Mouse (Mus musculus) adrenal gland (tissue): ENCODE results near the gene Tcam1.
"Not testable (repeated sequence)": the region's sequence is repeated elsewhere in the genome, so short reads cannot be mapped to it uniquely, and the experiment has no call there.

Source experiments
- intact Hi-C: fragments of 180-260 bp; cut with DNase I; formaldehyde crosslinking; loops from one replicate; pipeline ENCODE4 v1.15.1; 2025
- long read RNA-seq, 2 experiments: library from polyadenylated mRNA; unstranded; transcript quantifications; one replicate each; pipeline ENCODE4 v2.0.0; 2020; ENCODE audit warnings: borderline replicate concordance in 1 of 2; ENCODE audit not compliant: insufficient replicate concordance in 1 of 2

Tcam1 gene
- long read RNA-seq, experiment 1, partial matches to known transcripts, result 0 of 1 reads
- long read RNA-seq, experiment 1, other reads (novel, unspliced or antisense), result 1 of 1 reads
- long read RNA-seq, experiment 2, result 0 reads

GRCm38 (mm10) chr11:106276454-106276853, at the start of gene Tcam1:
Gene Tcam1, plus strand, starts transcription at chr11:106276672.
- intact Hi-C loops, result no loop called here

- intact Hi-C loops, result not testable (repeated sequence)
Observed at GRCm38 (mm10) chr11:106233978-106234377, 42.5 kb upstream of the Tcam1 start.

DNA sequence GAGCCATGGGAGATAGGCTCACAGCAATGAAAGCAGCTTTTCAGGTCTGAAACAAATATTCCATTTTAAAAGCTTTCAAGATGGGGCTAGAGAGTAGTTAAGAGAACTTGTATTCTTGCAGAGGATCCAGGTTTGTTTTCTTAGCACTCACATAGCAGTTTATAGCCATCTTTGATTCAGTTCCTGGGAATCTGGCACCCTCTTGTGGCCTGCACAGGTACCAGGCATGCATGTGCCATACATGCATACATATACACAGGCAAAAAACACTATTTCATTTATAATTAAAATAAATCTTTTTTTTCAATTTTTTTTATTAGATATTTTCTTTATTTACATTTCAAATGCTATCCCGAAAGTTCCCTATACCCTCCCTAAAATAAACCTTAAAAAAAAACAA, 29.6 kb upstream of the Tcam1 start:
- intact Hi-C loops, result no loop called here

GRCm38 (mm10) chr11:106249326-106249725, 27.1 kb upstream of the Tcam1 start:
- intact Hi-C loops, result no loop called here

- intact Hi-C loops, result loop anchor here (2.0 kb wide), 1 partner anchor 38 kb away; the partner anchor contains the start of genes Ccdc47 and Ddx42
Observed at GRCm38 (mm10) chr11:106254767-106255166, 21.7 kb upstream of the Tcam1 start.

- intact Hi-C loops, result loop anchor here (2.0 kb wide), 1 partner anchor 38 kb away; the partner anchor contains the start of genes Ccdc47 and Ddx42
Observed at GRCm38 (mm10) chr11:106255174-106255573, 21.3 kb upstream of the Tcam1 start.

GRCm38 (mm10) chr11:106255685-106256451, 20.6 kb upstream of the Tcam1 start, which contains the start of the genes Ftsj3 and Psmc5:
Gene Ftsj3, minus strand, starts transcription at chr11:106256079.
Gene Psmc5, plus strand, starts transcription at chr11:106256154.
- intact Hi-C loops, result loop anchor here (2.0 kb wide), 2 partner anchors 15 to 39 kb away; partner anchors contain the start of genes Ccdc47 and Ddx42

GRCm38 (mm10) chr11:106256775-106257174, 19.7 kb upstream of the Tcam1 start:
- intact Hi-C loops, result loop anchor here (2.0 kb wide), 1 partner anchor 14 kb away; no protein-coding TSS in a partner anchor

DNA sequence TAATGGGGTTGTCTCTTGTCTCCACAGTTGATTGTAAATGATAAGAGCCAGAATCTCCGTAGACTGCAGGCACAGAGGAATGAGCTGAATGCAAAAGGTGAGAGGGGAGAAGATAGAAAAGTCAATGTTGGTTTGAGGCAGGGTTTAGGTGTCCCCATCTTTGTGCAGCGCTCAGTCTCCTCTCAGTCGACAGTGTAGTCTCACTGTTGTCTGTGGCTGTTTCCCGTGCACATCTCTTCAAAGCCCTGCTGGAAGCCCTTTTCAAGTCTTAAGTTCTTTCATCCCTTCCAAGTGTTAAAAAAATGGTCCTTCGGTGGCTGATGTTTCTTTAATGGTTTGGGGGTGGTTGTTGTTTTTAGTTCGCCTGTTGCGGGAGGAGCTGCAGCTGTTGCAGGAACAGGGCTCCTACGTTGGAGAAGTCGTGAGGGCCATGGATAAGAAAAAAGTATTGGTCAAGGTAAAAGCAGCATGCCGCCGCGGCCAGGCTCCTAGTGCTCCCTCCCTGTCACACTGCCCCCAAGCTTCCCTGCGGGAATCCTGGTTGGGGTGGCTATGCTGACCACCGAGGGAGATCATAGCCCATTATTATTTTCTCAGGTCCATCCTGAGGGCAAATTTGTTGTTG, 15.5 kb upstream of the Tcam1 start:
- intact Hi-C loops, result no loop called here

GRCm38 (mm10) chr11:106263963-106264362, 12.5 kb upstream of the Tcam1 start:
- intact Hi-C loops, result no loop called here

- intact Hi-C loops, result no loop called here
Observed at GRCm38 (mm10) chr11:106264988-106265387, 11.5 kb upstream of the Tcam1 start.

DNA sequence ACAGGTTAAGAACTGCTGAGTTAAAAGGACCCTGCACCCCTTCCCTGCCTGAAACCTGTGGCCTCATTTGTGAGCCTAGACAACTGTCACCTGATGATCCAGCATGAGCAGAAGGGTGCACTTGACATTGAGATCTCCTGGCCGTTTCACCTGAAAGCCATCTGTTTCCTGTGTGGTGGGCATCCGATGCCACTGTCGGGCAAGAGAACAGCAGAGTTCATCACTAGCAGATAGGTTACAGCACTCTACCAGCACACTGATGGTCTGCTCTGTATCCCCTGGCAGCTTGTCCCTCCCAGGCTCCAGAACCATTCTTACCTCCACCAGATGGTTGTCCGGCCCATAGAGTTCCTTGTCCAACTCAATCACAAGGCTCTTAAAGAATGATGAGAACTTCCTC, 10.9 kb upstream of the Tcam1 start:
- intact Hi-C loops, result no loop called here

DNA sequence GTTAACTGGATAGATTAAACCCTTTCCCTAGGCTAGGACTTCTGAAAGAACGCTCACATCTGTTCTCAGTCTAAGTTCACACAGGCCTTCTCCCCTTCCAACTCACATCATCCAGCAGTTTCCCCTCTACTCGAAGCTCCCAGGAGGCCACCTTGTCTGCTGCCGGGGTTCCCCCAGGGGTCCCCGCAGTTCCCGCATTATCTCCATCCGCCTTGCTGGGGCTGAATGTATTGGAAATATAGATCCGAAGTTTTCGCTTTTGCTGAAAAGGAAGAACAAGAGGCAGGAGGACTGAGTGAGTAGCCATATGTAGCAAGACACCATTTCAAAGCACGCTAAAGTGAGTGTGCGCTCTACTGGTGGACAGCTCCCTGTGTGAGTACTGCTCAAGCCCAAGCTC, 10.0 kb upstream of the Tcam1 start:
- intact Hi-C loops, result no loop called here

- intact Hi-C loops, result no loop called here
Observed at GRCm38 (mm10) chr11:106267311-106267852, 9.1 kb upstream of the Tcam1 start.

- intact Hi-C loops, result no loop called here
Observed at GRCm38 (mm10) chr11:106267871-106268270, 8.6 kb upstream of the Tcam1 start.

GRCm38 (mm10) chr11:106268326-106269059, 8.0 kb upstream of the Tcam1 start:
- intact Hi-C loops, result no loop called here

GRCm38 (mm10) chr11:106269060-106269431, 7.4 kb upstream of the Tcam1 start:
- intact Hi-C loops, result no loop called here

GRCm38 (mm10) chr11:106271131-106271793, 5.2 kb upstream of the Tcam1 start:
- intact Hi-C loops, result loop anchor here (2.0 kb wide), 1 partner anchor 14 kb away; the partner anchor contains the start of genes Ftsj3 and Psmc5

DNA sequence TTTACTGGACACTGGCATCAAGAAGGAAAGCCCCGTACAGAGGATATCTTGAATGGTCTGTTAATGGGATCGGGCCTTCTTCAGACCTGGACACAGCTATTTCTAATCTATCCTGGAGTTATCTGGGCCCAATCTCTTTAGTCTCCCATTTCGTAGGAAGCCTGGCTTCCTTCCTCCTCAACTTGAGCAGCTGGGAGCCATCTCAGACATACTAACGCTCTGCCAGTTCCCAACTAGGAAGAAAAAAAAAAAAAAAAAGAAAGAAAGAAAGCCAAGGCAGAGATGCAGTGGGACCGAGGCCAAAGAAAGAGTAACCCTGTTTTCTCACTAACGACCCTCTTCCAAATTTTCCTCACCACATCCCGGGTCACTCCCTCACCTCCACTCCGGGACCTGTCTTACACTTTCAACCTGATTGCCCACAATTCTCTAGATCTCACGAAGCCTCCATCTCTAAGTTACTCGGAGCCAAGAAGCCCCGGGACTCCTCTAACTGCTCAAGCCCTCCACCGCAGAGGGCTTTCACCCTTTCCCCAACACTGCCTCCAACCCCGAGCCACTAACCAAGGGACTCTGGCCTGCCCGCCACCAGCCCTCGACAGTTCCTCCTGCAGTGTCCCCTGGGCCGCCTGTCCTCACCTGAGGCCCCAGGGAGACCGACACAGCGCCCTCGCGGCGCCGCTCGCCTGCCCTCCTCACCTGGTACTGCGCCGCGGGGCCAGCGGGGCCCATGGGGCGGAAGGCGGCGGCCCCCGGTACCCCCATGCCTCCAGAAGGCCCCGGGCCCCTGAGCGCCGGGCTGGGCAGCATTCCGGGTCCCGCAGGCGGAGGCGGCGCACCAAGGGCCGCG, 4.5 kb upstream of the Tcam1 start:
- intact Hi-C loops, result loop anchor here (2.0 kb wide), 1 partner anchor 15 kb away; the partner anchor contains the start of genes Ftsj3 and Psmc5
